Mouse (Mus musculus): Measurements from ENCODE around the gene Mab21l3. TPM values are rescaled to one million over a fixed set of nuclear protein-coding genes. Genes with fewer than 3 reads are reported as not detected.
"Not testable (repeated sequence)": the region's sequence is repeated elsewhere in the genome, so short reads cannot be mapped to it uniquely, and the experiment has no call there.

The Mab21l3 gene
- polyA plus RNA-seq, 1 experiment, result 0.35 TPM

DNA sequence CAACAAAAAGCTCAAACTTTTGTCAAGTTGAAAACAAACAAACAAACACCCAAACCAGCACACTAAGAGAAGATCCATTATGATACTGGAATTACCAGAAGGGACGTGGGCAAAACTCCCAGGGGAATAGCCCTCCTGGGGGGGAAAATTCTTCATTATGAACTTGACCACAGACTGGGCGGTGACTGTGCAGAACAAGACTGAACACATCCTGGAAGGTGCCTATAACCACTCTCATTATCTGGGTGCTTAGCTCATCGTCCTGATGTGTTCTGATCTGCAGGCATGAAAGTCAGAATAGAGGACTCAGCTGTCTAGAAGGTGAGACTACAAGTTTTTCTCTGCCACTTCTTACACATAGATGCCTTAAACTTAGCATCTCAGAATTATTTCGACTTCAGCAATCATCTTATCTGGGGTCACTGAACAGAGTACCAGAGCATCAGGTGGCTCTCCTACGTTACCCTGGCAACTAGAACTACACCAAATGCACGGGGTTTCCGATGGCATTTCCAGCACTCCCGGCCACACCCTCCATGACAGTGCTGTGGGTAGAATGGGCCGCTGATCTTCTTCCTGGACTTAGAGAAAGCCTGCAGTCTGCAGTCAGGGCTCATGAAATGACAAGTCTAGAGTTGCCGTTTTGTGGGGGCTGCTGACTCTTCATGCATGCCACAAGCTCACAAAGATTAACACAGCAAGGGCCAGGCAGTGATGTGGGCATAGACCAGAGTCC lies 18.7 kb downstream of the Mab21l3 start:
- H3K36me3 ChIP-seq (ENCODE audit: control insufficient read depth, insufficient read depth, low read length), result no peaks in the 10 kb centered on the region
- 77% methylated on average over 10 of the region's 10 CpGs for WGBS
- H3K4me1 ChIP-seq (ENCODE audit: control insufficient read depth, insufficient read depth, insufficient read length, low read length), result peaks cover 2% of the 10 kb centered on the region; the same call in 1 of the 2 replicates
- H3K27me3 ChIP-seq (ENCODE audit: control insufficient read depth, insufficient read depth, low read length), result no peaks in the 10 kb centered on the region
- TF ChIP-seq POLR2A (IDR thresholded peaks at IDR 0.05; ENCODE audit: low read depth, low read length), result no peak
- no peak for TF ChIP-seq CTCF (IDR thresholded peaks at IDR 0.05; ENCODE audit: extremely low read depth, insufficient read length, insufficient replicate concordance, low read depth, low read length)
- H3K27ac ChIP-seq (ENCODE audit: insufficient read depth, low read depth, low read length), result no peak overlapping the region
- H3K4me3 ChIP-seq (ENCODE audit: low read depth, low read length), result no peak overlapping the region

DNA sequence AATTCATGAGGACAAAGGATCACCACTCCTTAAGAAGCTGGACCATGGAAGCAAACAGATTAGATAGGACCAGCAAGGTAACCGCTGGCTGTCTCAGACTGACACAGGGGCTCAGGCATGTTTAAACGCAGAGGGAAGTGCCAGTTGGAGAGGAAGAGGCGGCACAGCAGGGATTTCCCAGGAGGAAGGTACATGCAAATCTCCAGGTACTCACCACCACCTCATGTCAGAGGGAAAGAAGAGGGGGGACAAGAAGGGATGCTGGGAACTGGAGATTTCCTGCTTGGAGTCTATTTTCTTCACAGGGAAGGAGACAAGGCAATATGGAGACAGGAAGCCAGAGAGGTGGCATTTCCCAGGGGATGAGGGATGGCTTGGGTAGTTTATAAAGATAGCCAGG lies 20.2 kb downstream of the Mab21l3 start:
- WGBS, result 45% methylated on average over 3 of the region's 3 CpGs

DNA sequence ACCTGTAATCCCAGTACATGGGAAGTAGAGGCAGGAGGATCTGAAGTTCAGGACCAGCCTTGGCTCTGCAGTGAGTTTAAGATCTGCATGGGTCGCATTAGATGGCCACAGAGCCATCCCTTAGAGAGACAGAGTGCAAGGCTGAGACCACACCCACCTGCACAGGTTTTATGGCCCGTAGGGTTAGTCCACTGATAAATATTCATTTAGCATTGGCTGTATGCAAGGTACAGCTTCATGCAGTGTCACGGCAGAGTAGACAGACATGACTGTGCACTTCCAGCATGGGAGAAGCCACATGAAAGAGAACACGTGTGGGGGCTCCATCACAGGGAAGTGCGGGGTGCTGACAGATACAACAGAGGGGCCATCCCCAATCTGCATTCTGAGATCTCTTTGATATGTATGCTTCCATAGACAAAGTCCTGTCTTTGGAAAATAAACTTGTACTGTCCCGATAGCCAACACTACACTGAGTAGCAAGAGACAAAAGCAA lies 21.5 kb downstream of the Mab21l3 start:
- Histone ChIP-seq H3K27me3 (ENCODE audit: control insufficient read depth, insufficient read depth, low read length) (no peaks in the 10 kb centered on the region), H3K36me3 (ENCODE audit: control insufficient read depth, insufficient read depth, low read length) (no peaks in the 10 kb centered on the region), H3K4me1 (ENCODE audit: control insufficient read depth, insufficient read depth, insufficient read length, low read length) (peaks cover 7% of the 10 kb centered on the region; the same call in 1 of the 2 replicates), H3K4me3 (ENCODE audit: low read depth, low read length) (no peak overlapping the region), H3K27ac (ENCODE audit: insufficient read depth, low read depth, low read length) (no peak overlapping the region)
- WGBS, result 43% methylated on average over 6 of the region's 6 CpGs
- TF ChIP-seq CTCF (IDR thresholded peaks at IDR 0.05; ENCODE audit: extremely low read depth, insufficient read length, insufficient replicate concordance, low read depth, low read length), result no peak
- TF ChIP-seq POLR2A (IDR thresholded peaks at IDR 0.05; ENCODE audit: low read depth, low read length), result no peak

More for the DNA sequence above, 20.2 kb downstream of the Mab21l3 start:
- Histone ChIP-seq H3K4me3 (ENCODE audit: low read depth, low read length) (no peak overlapping the region), H3K27ac (ENCODE audit: insufficient read depth, low read depth, low read length) (no peak overlapping the region), H3K27me3 (ENCODE audit: control insufficient read depth, insufficient read depth, low read length) (no peaks in the 10 kb centered on the region), H3K36me3 (ENCODE audit: control insufficient read depth, insufficient read depth, low read length) (no peaks in the 10 kb centered on the region), H3K4me1 (ENCODE audit: control insufficient read depth, insufficient read depth, insufficient read length, low read length) (peaks cover 7% of the 10 kb centered on the region; the same call in 1 of the 2 replicates)
- TF ChIP-seq POLR2A (IDR thresholded peaks at IDR 0.05; ENCODE audit: low read depth, low read length) (no peak), CTCF (IDR thresholded peaks at IDR 0.05; ENCODE audit: extremely low read depth, insufficient read length, insufficient replicate concordance, low read depth, low read length) (no peak)

DNA sequence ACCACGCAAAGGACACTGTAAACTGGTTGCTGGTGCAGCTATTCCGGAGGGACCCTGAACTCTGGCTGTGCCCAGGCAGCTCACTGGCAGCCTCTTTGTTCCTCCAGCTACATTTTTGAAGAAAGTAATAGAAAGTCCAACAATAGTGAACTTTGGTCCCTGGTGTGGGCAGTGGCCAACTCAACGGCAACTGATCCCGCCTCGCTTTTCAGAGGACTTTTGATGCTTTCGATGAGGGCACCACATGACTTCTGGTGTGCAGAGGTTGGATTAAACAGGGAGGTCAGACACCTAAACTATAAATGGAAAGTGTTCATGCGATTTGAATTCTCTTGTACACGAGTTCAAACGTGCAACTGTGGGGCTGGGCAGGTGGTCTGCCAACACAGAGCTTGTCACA lies 24.4 kb downstream of the Mab21l3 start:
- H3K36me3 ChIP-seq (ENCODE audit: control insufficient read depth, insufficient read depth, low read length), result no peaks in the 10 kb centered on the region
- 32% methylated on average over 9 of the region's 9 CpGs for WGBS
- no peak overlapping the region for H3K27ac ChIP-seq (ENCODE audit: insufficient read depth, low read depth, low read length)
- TF ChIP-seq POLR2A (IDR thresholded peaks at IDR 0.05; ENCODE audit: low read depth, low read length) (no peak), CTCF (IDR thresholded peaks at IDR 0.05; ENCODE audit: extremely low read depth, insufficient read length, insufficient replicate concordance, low read depth, low read length) (no peak)
- no peaks in the 10 kb centered on the region for H3K27me3 ChIP-seq (ENCODE audit: control insufficient read depth, insufficient read depth, low read length)
- H3K4me3 ChIP-seq (ENCODE audit: low read depth, low read length), result no peak overlapping the region
- peaks cover 7% of the 10 kb centered on the region; the same call in 1 of the 2 replicates for H3K4me1 ChIP-seq (ENCODE audit: control insufficient read depth, insufficient read depth, insufficient read length, low read length)

DNA sequence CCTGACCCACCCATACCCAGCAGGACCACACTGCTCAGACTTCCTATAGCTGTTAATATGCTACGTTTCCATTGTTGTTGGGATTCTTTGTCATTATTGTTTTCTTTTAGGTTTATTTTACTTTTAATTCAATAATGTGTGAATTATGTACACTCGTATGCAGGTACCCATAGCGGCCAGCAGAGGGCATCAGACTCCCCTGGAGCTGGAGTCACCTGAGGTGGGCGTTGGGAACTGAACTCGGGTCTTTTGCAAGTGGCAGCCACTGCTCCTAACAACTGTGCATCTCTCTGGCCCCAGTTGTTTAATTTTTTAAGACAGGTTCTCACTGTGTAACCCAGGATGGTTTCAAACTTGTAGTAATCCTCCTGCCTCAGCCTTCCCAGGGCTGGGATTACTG lies 26.7 kb downstream of the Mab21l3 start:
- 83% methylated on average over 5 of the region's 5 CpGs for WGBS
- no peak overlapping the region for H3K4me3 ChIP-seq (ENCODE audit: low read depth, low read length)
- H3K36me3 ChIP-seq (ENCODE audit: control insufficient read depth, insufficient read depth, low read length), result no peaks in the 10 kb centered on the region
- TF ChIP-seq CTCF (IDR thresholded peaks at IDR 0.05; ENCODE audit: extremely low read depth, insufficient read length, insufficient replicate concordance, low read depth, low read length) (peak; percentile 54; the same call in 1 of the 2 replicates), POLR2A (IDR thresholded peaks at IDR 0.05; ENCODE audit: low read depth, low read length) (no peak)
- H3K4me1 ChIP-seq (ENCODE audit: control insufficient read depth, insufficient read depth, insufficient read length, low read length), result peaks cover 7% of the 10 kb centered on the region; the same call in 1 of the 2 replicates
- no peak overlapping the region for H3K27ac ChIP-seq (ENCODE audit: insufficient read depth, low read depth, low read length)
- no peaks in the 10 kb centered on the region for H3K27me3 ChIP-seq (ENCODE audit: control insufficient read depth, insufficient read depth, low read length)

DNA sequence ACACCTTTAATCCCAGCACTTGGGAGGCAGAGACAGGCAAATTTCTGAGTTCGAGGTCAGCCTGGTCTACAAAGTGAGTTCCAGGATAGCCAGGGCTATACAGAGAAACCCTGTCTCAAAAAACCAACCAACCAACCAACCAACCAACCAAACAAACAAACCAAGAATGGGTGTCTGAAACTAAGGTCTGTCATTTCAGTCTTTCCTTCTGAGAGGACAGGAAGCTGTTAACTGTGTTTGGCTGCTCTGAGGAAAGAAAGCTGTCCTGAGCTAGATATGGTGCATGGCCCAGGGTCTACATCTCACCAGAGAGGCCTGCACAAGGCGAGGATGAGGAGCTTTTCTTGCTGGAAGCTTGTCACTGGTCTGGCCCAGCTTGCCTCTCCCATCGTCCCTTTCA lies 28.1 kb downstream of the Mab21l3 start:
- H3K36me3 ChIP-seq (ENCODE audit: control insufficient read depth, insufficient read depth, low read length); H3K4me3 ChIP-seq (ENCODE audit: low read depth, low read length); H3K27ac ChIP-seq (ENCODE audit: insufficient read depth, low read depth, low read length); H3K4me1 ChIP-seq (ENCODE audit: control insufficient read depth, insufficient read depth, insufficient read length, low read length); H3K27me3 ChIP-seq (ENCODE audit: control insufficient read depth, insufficient read depth, low read length): not testable (repeated sequence)
- WGBS, result 88% methylated on average over 3 of the region's 3 CpGs

DNA sequence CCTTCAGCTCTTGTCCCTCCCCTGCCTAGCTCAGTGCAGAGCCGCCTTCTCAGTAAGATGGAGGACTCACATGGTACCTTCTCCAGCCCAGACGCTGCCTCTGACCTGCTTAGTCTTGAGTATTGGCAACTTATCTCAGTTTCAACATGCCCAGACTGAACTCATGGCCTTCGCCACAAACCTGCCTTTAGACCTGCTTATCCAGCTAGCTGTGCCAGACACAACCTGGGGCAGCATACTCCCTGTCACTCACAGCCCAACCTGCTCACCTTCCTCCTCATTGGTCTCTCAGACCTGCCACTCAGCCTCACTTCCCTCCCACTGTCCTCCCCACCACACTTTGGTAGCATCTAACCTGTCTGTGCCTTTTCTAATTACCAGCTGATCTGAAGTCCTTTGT lies 32.8 kb downstream of the Mab21l3 start:
- Histone ChIP-seq H3K4me3 (ENCODE audit: low read depth, low read length) (no peak overlapping the region), H3K4me1 (ENCODE audit: control insufficient read depth, insufficient read depth, insufficient read length, low read length) (no peaks in the 10 kb centered on the region), H3K27ac (ENCODE audit: insufficient read depth, low read depth, low read length) (no peak overlapping the region), H3K36me3 (ENCODE audit: control insufficient read depth, insufficient read depth, low read length) (no peaks in the 10 kb centered on the region), H3K27me3 (ENCODE audit: control insufficient read depth, insufficient read depth, low read length) (no peaks in the 10 kb centered on the region)
- TF ChIP-seq CTCF (IDR thresholded peaks at IDR 0.05; ENCODE audit: extremely low read depth, insufficient read length, insufficient replicate concordance, low read depth, low read length) (no peak), POLR2A (IDR thresholded peaks at IDR 0.05; ENCODE audit: low read depth, low read length) (no peak)
- 76% methylated on average over 3 of the region's 3 CpGs for WGBS
